Mouse (Mus musculus) Patski (cell line): ENCODE results near the gene Aacs. TPM values are rescaled to one million over a fixed set of nuclear protein-coding genes. Genes with fewer than 3 reads are reported as not detected.

ENCODE experiments used
- ATAC-seq: fragments of 100-300 bp; one replicate; pipeline ENCODE4 v1.8.0; 2021
- CTCF ChIA-PET: fragments of 350-600 bp; sonication (Branson Sonifier 250); formaldehyde crosslinking; loops from one replicate; lab custom pipeline; 2022; ENCODE audit warnings: inconsistent platforms; lab: Charles Lee
- POLR2A ChIA-PET: fragments of 350-600 bp; sonication (Branson Sonifier 250); formaldehyde crosslinking; loops from one replicate; lab custom pipeline; 2022; ENCODE audit warnings: antibody characterized with exemption, inconsistent platforms; lab: Charles Lee
- DNase-seq: peaks from one replicate; pipeline ENCODE4 v3.0.0-alpha.2; 2011; ENCODE audit warnings: low read depth, low spot score
- H3K27me3 ChIP-seq: fragments of 371-371 bp; one replicate; pipeline ENCODE4 v1.5.1; 2021
- CTCF ChIP-seq: fragments of 100-300 bp; IDR thresholded peaks from one replicate; pipeline ENCODE4 v1.5.1; 2021
- in situ Hi-C: fragments of 300-500 bp; cut with MboI; formaldehyde crosslinking; loops from 3 replicates; pipeline ENCODE4 v1.11.1; 2018; ENCODE audit warnings: low pct_unique_long_range_greater_than_20kb, mixed read lengths
- polyA plus RNA-seq: library from polyadenylated mRNA; unstranded; gene quantifications from one replicate; pipeline ENCODE4 v1.2.3, GENCODE M21; 2021

Aacs gene
- polyA plus RNA-seq, 1 experiment from 2014 or later: 49.4 TPM

- ATAC-seq: no peak
- ChIA-PET POLR2A (no interaction called here), CTCF (interaction anchor here (0.8 to 1.8 kb wide), 2 partner anchors 10 to 60 kb away, joined by 3 to 4 read pairs; no protein-coding TSS in a partner anchor)
- H3K27me3 ChIP-seq: no peaks in the 10 kb centered on the region
- TF ChIP-seq CTCF: no peak
- DNase-seq: no peak
- in situ Hi-C loops: no loop called here
These were observed 32.3 kb upstream of the Aacs start for GRCm38 (mm10) chr5:125443335-125443734.

- ChIA-PET CTCF (interaction anchor here (0.8 kb wide), 1 partner anchor 9 kb away, joined by 3 read pairs; no protein-coding TSS in a partner anchor), POLR2A (no interaction called here)
- in situ Hi-C loops: no loop called here
- no peak for ATAC-seq
- no peak for DNase-seq
- no peaks in the 10 kb centered on the region for H3K27me3 ChIP-seq
- no peak for TF ChIP-seq CTCF
These were observed 31.7 kb upstream of the Aacs start for GRCm38 (mm10) chr5:125443915-125444314.

GRCm38 (mm10) chr5:125444554-125444953 is 31.1 kb upstream of the Aacs start:
- CTCF ChIA-PET: no interaction called here
- DNase-seq (no peak), ATAC-seq (no peak)
- TF ChIP-seq CTCF: no peak
- POLR2A ChIA-PET: interaction anchor here (0.8 kb wide), 1 partner anchor 32 kb away, joined by 3 read pairs; no protein-coding TSS in a partner anchor
- in situ Hi-C loops: no loop called here
- no peaks in the 10 kb centered on the region for H3K27me3 ChIP-seq

GRCm38 (mm10) chr5:125446344-125446743 is 29.3 kb upstream of the Aacs start:
- POLR2A ChIA-PET: interaction anchor here (0.8 kb wide), 1 partner anchor 14 kb away, joined by 3 read pairs; no protein-coding TSS in a partner anchor
- no peak for TF ChIP-seq CTCF
- no peaks in the 10 kb centered on the region for H3K27me3 ChIP-seq
- ATAC-seq (no peak), DNase-seq (no peak)
- in situ Hi-C loops: no loop called here
- CTCF ChIA-PET: interaction anchor here (1.2 kb wide), 1 partner anchor 19 kb away, joined by 4 read pairs; no protein-coding TSS in a partner anchor

- in situ Hi-C loops: no loop called here
- no peaks in the 10 kb centered on the region for H3K27me3 ChIP-seq
- CTCF ChIA-PET: interaction anchor here (0.8 to 1.5 kb wide), 2 partner anchors 12 to 22 kb away, joined by 3 read pairs; no protein-coding TSS in a partner anchor
- no peak for TF ChIP-seq CTCF
- no peak for ATAC-seq
- POLR2A ChIA-PET: no interaction called here
- no peak for DNase-seq
These were observed 27.6 kb upstream of the Aacs start for GRCm38 (mm10) chr5:125448026-125448425.

- DNase-seq: no peak
- H3K27me3 ChIP-seq: no peaks in the 10 kb centered on the region
- CTCF ChIA-PET: interaction anchor here (0.8 to 1.5 kb wide), 2 partner anchors 11 to 22 kb away, joined by 3 read pairs; no protein-coding TSS in a partner anchor
- POLR2A ChIA-PET: no interaction called here
- no peak for TF ChIP-seq CTCF
- no peak for ATAC-seq
- in situ Hi-C loops: no loop called here
These were observed 27.0 kb upstream of the Aacs start for GRCm38 (mm10) chr5:125448631-125449030.

- no peak for TF ChIP-seq CTCF
- POLR2A ChIA-PET: interaction anchor here (0.9 to 1.5 kb wide), 3 partner anchors 22 to 44 kb away, joined by 4 to 7 read pairs (median 7); no protein-coding TSS in a partner anchor
- in situ Hi-C loops: no loop called here
- H3K27me3 ChIP-seq: no peaks in the 10 kb centered on the region
- CTCF ChIA-PET: interaction anchor here (1.5 kb wide), 1 partner anchor 10 kb away, joined by 3 read pairs; no protein-coding TSS in a partner anchor
- DNase-seq (no peak), ATAC-seq (peak; percentile 40)
These were observed 26.3 kb upstream of the Aacs start for GRCm38 (mm10) chr5:125449306-125449705.

GRCm38 (mm10) chr5:125452573-125452972 is 23.0 kb upstream of the Aacs start:
- no peak for TF ChIP-seq CTCF
- H3K27me3 ChIP-seq: no peaks in the 10 kb centered on the region
- ChIA-PET POLR2A (interaction anchor here (0.7 kb wide), 1 partner anchor 11 kb away, joined by 4 read pairs; no protein-coding TSS in a partner anchor), CTCF (interaction anchor here (1.2 kb wide), 1 partner anchor 9 kb away, joined by 3 read pairs; no protein-coding TSS in a partner anchor)
- ATAC-seq (peak; percentile 58), DNase-seq (no peak)
- in situ Hi-C loops: no loop called here

GRCm38 (mm10) chr5:125456100-125456499 is 19.5 kb upstream of the Aacs start:
- no peaks in the 10 kb centered on the region for H3K27me3 ChIP-seq
- POLR2A ChIA-PET: interaction anchor here (1.5 kb wide), 1 partner anchor 15 kb away, joined by 4 read pairs; no protein-coding TSS in a partner anchor
- DNase-seq (no peak), ATAC-seq (no peak)
- in situ Hi-C loops: no loop called here
- CTCF ChIA-PET: interaction anchor here (1.5 to 1.7 kb wide), 2 partner anchors 44 to 77 kb away, joined by 4 read pairs; no protein-coding TSS in a partner anchor
- no peak for TF ChIP-seq CTCF

GRCm38 (mm10) chr5:125457538-125457937 is 18.1 kb upstream of the Aacs start:
- ATAC-seq (no peak), DNase-seq (no peak)
- ChIA-PET POLR2A (interaction anchor here (0.6 to 1.0 kb wide), 3 partner anchors 11 to 189 kb away, joined by 3 read pairs; no protein-coding TSS in a partner anchor), CTCF (no interaction called here)
- TF ChIP-seq CTCF: no peak
- in situ Hi-C loops: no loop called here
- H3K27me3 ChIP-seq: no peaks in the 10 kb centered on the region

GRCm38 (mm10) chr5:125460574-125460973 is 15.0 kb upstream of the Aacs start:
- CTCF ChIA-PET: interaction anchor here (1.7 kb wide), 1 partner anchor 49 kb away, joined by 4 read pairs; no protein-coding TSS in a partner anchor
- no peaks in the 10 kb centered on the region for H3K27me3 ChIP-seq
- no peak for DNase-seq
- no peak for ATAC-seq
- POLR2A ChIA-PET: interaction anchor here (0.6 kb wide), 1 partner anchor 27 kb away, joined by 4 read pairs; no protein-coding TSS in a partner anchor
- no peak for TF ChIP-seq CTCF
- in situ Hi-C loops: no loop called here
